Mouse (Mus musculus) spleen, adult 2 months (tissue): ENCODE measurements around the gene Prg3.

Experiments used
- CTCF ChIP-seq: fragments of 200-500 bp; IDR thresholded peaks from 2 replicates; pipeline ENCODE4 v1.5.1; 2011; ENCODE audit warnings: mild to moderate bottlenecking, inconsistent platforms; ENCODE audit not compliant: insufficient read depth, insufficient read length, insufficient replicate concordance; ENCODE audit errors: extremely low read depth
- POLR2A ChIP-seq: fragments of 200-500 bp; IDR thresholded peaks from 2 replicates; pipeline ENCODE4 v1.6.1; 2011; ENCODE audit warnings: low read depth, low read length, inconsistent platforms

DNA sequence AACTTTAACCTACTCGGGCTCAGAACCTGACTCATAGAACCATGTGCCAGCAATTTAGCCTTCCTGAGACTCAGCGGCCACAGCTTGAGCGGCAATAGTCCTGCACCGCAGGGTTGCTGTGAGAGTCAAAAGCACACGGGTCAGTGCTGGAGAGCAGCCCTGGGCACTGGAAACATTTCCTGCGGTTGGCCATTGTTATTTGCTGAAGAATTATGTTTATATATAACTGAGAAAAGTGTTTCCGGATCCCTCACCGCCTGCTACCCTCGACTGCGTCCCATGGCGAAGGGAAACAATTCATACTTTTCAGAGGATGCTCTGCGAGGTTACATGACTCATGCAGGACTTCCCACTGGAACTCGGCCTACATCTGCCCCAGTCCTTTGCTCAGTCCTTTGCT is 13.5 kb downstream of the Prg3 start:
- TF ChIP-seq CTCF (no peak), POLR2A (no peak)
